In the genomic region with DNA sequence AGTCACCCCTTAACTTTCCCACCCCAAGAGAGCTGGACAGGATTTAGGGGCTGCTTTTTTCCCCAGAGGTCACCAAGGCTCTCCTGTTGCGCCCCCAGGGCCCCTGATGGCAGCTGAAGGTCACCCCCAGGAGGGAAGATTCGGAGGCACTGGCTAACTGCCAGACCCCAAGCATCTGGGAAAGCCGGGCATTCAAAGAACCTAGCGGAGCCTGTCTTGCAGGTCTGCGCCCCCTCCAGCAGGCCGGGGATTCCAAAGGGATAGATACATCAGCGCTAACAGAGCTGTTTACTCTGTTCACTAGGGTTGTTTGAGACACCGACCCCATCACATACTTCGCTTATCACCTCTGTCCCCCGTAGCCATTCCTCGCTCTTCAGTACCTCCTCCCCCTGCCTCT, we compare ENCODE assay signal across 8 mouse cellular contexts.
DNase-seq lines count a peak whose midpoint lies in the region; ATAC-seq and TF ChIP-seq lines count a peak whose summit lies in the region.

No protein-coding gene starts in this region.

- TF ChIP-seq CTCF in layer of hippocampus, adult 2 months (conservative IDR thresholded peaks at IDR 0.05), result no peak
- no peak for TF ChIP-seq CTCF in hindbrain, postnatal 0 days (IDR thresholded peaks at IDR 0.05; ENCODE audit: low read depth)
- no peak for TF ChIP-seq CTCF in left cerebral cortex, adult 2 months (IDR thresholded peaks at IDR 0.05)

- no peak for ATAC-seq in embryonic facial prominence, embryonic 12.5 days (ENCODE audit: insufficient number of reproducible peaks, insufficient read depth, low FRiP score, low TSS enrichment)
- no peak for ATAC-seq in hindbrain, postnatal 0 days
- 0 out of 2 replicates have a peak, but pooled peaks have one; percentile 11 for ATAC-seq in midbrain, embryonic 16.5 days

- H3K9me3 ChIP-seq in embryonic facial prominence, embryonic 12.5 days, result no peaks in the 10 kb centered on the region
- H3K9me3 ChIP-seq in hindbrain, postnatal 0 days (ENCODE audit: low read length), result no peaks in the 10 kb centered on the region
- H3K9me3 ChIP-seq in midbrain, embryonic 16.5 days (replicated peaks; ENCODE audit: control insufficient read depth, low read length, poor library complexity, severe bottlenecking), result no peaks in the 10 kb centered on the region

- no peak overlapping the region for H3K27ac ChIP-seq in layer of hippocampus, adult 2 months
- H3K27ac ChIP-seq in embryonic facial prominence, embryonic 12.5 days, result no peak overlapping the region
- H3K27ac ChIP-seq in hindbrain, postnatal 0 days, result no peak overlapping the region
- no peak overlapping the region for H3K27ac ChIP-seq in midbrain, embryonic 16.5 days (ENCODE audit: low read length)
- H3K27ac ChIP-seq in left cerebral cortex, adult 2 months, result no peak overlapping the region

- no peak overlapping the region; the same call in 1 of the 2 replicates for H3K9ac ChIP-seq in embryonic facial prominence, embryonic 12.5 days
- no peak overlapping the region for H3K9ac ChIP-seq in hindbrain, postnatal 0 days (replicated peaks; ENCODE audit: low read length)
- H3K9ac ChIP-seq in midbrain, embryonic 16.5 days (ENCODE audit: low read depth, low read length), result no peak overlapping the region

- H3K36me3 ChIP-seq in embryonic facial prominence, embryonic 12.5 days, result no peaks in the 10 kb centered on the region
- H3K36me3 ChIP-seq in hindbrain, postnatal 0 days (ENCODE audit: insufficient read depth, low read length), result no peaks in the 10 kb centered on the region
- no peaks in the 10 kb centered on the region for H3K36me3 ChIP-seq in midbrain, embryonic 16.5 days (ENCODE audit: control insufficient read depth, insufficient read depth, low read length)

- peak overlapping the region; percentile 34 for H3K4me2 ChIP-seq in embryonic facial prominence, embryonic 12.5 days (replicated peaks)
- H3K4me2 ChIP-seq in hindbrain, postnatal 0 days (ENCODE audit: low read depth, low read length), result peak overlapping the region; percentile 38
- H3K4me2 ChIP-seq in midbrain, embryonic 16.5 days (ENCODE audit: low read length), result peak overlapping the region; percentile 39

- 0 out of 2 replicates have a peak, but pooled peaks cover 7% of the 10 kb centered on the region for H3K27me3 ChIP-seq in embryonic facial prominence, embryonic 12.5 days
- H3K27me3 ChIP-seq in hindbrain, postnatal 0 days (ENCODE audit: insufficient read depth, low read length), result no peaks in the 10 kb centered on the region
- H3K27me3 ChIP-seq in midbrain, embryonic 16.5 days (ENCODE audit: control insufficient read depth, insufficient read depth, low read depth, low read length), result no peaks in the 10 kb centered on the region

- no peak for DNase-seq in layer of hippocampus, adult 2 months (ENCODE audit: low spot score in 2 of 2)
- no peak for DNase-seq in layer of hippocampus, adult 9-10 months (ENCODE audit: low spot score)
- no peak for DNase-seq in hindbrain, postnatal 0 days (ENCODE audit: low spot score)
- DNase-seq in thymus, postnatal 14 days, result no peak
- no peak for DNase-seq in left cerebral cortex, adult 2 months (ENCODE audit: extremely low spot score in 1 of 2, low spot score in 2 of 2)
- no peak for DNase-seq in frontal cortex, postnatal 36 days (ENCODE audit: low spot score in 2 of 2)

- 34% methylated on average over 11 of the region's 11 CpGs for WGBS in embryonic facial prominence, embryonic 12.5 days
- 37% methylated on average over 11 of the region's 11 CpGs for WGBS in hindbrain, postnatal 0 days
- 29% methylated on average over 11 of the region's 11 CpGs for WGBS in midbrain, embryonic 16.5 days

- H3K4me1 ChIP-seq in embryonic facial prominence, embryonic 12.5 days, result no peaks in the 10 kb centered on the region
- no peaks in the 10 kb centered on the region for H3K4me1 ChIP-seq in hindbrain, postnatal 0 days (ENCODE audit: insufficient read depth, low read length)
- H3K4me1 ChIP-seq in midbrain, embryonic 16.5 days (ENCODE audit: control insufficient read depth, insufficient read depth, low read length), result no peaks in the 10 kb centered on the region

- intact Hi-C loops in left cerebral cortex, adult 2 months (cut with DNase I), result no loop called here

- H3K4me3 ChIP-seq in layer of hippocampus, adult 2 months, result peak overlapping the region; percentile 23; the same call in 1 of the 2 replicates
- no peak overlapping the region for H3K4me3 ChIP-seq in embryonic facial prominence, embryonic 12.5 days
- no peak overlapping the region for H3K4me3 ChIP-seq in hindbrain, postnatal 0 days (ENCODE audit: low read length)
- H3K4me3 ChIP-seq in midbrain, embryonic 16.5 days (ENCODE audit: low read depth, low read length), result no peak overlapping the region
- H3K4me3 ChIP-seq in left cerebral cortex, adult 2 months, result no peak overlapping the region; the same call in 1 of the 2 replicates
